Mouse (Mus musculus): Measurements from ENCODE around the gene Dap. TPM values are rescaled to one million over a fixed set of nuclear protein-coding genes. Genes with fewer than 3 reads are reported as not detected.

Gene Dap
- polyA plus RNA-seq, 1 experiment from 2014 or later: 148 TPM

DNA sequence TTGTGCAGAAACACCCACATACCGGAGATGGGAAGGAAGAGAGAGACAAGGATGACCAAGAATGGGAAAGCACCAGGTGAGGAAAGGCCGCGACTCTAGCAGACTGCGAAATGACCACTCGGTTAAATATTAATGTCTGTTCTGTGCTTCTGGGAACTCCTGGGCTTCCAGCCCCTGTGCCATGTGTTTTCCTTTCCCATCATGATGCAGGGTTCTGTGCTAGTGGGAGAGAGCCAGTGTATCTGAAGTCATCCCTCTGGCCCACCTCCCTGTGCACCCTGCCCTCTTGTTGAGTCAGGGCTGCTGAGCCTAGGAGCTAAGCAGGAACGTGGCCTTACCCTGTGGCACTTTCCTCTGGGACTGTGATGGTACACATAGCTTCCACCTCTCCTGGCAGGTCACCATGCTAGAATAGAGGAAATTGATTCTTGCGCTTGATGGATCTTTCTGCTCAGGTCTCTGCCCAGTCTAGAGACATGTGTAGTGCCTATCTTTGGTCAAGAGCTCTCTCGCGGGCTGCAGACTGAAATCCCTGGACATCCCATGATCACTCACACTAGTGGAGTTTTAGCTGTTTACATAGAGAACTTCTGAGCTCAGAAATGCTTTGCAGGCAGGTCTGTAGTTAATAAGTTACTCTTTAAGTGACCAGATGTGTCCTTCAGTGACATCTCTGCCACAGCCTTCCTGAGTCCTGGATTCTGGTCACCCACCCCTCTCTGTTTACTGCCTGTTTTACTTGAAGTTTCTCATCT, 11.9 kb downstream of the Dap start:
- Histone ChIP-seq H3K4me3 (ENCODE audit: low read depth, low read length) (no peak overlapping the region), H3K4me2 (replicated peaks; ENCODE audit: low read depth, low read length) (no peak overlapping the region), H3K27me3 (replicated peaks; ENCODE audit: insufficient read depth, low read length) (no peaks in the 10 kb centered on the region), H3K4me1 (ENCODE audit: insufficient read depth, low read depth, low read length) (no peaks in the 10 kb centered on the region), H3K36me3 (ENCODE audit: insufficient read depth, low read length) (peaks cover 18% of the 10 kb centered on the region; the same call in 1 of the 2 replicates), H3K27ac (ENCODE audit: low read length) (no peak overlapping the region), H3K9me3 (ENCODE audit: low read length) (no peaks in the 10 kb centered on the region), H3K9ac (replicated peaks; ENCODE audit: low read depth) (no peak overlapping the region)
- 79% methylated on average over 9 of the region's 9 CpGs for WGBS
- no peak for DNase-seq (ENCODE audit: low spot score)
- no peak for ATAC-seq
- TF ChIP-seq CTCF (IDR thresholded peaks at IDR 0.05) (no peak), EP300 (IDR thresholded peaks at IDR 0.05) (no peak)

DNA sequence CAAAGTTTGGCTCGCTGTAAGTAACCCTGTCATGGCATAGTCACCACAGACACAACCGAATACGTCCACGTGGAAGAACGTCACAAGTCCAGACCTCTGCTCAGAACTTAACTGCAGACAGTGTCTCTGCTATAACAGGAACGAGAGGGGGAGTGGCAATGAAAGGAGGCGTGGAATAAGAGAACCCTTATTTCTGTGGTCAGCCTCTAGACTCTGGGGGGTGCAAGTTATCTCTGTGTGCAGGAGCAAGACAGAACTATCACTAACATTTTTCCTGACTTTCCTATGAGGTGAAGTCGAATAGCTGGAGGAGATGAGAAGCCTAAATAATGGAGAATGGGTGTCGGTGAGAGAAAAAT, 12.4 kb downstream of the Dap start:
- H3K27ac ChIP-seq (ENCODE audit: low read length): no peak overlapping the region
- H3K4me1 ChIP-seq (ENCODE audit: insufficient read depth, low read depth, low read length): no peaks in the 10 kb centered on the region
- TF ChIP-seq EP300 (IDR thresholded peaks at IDR 0.05) (no peak), CTCF (IDR thresholded peaks at IDR 0.05) (no peak)
- no peak overlapping the region for H3K9ac ChIP-seq (replicated peaks; ENCODE audit: low read depth)
- WGBS: 82% methylated on average over 9 of the region's 9 CpGs
- H3K9me3 ChIP-seq (ENCODE audit: low read length): no peaks in the 10 kb centered on the region
- no peaks in the 10 kb centered on the region for H3K27me3 ChIP-seq (replicated peaks; ENCODE audit: insufficient read depth, low read length)
- no peak for ATAC-seq
- DNase-seq (ENCODE audit: low spot score): no peak
- peaks cover 18% of the 10 kb centered on the region; the same call in 1 of the 2 replicates for H3K36me3 ChIP-seq (ENCODE audit: insufficient read depth, low read length)
- H3K4me3 ChIP-seq (ENCODE audit: low read depth, low read length): no peak overlapping the region
- H3K4me2 ChIP-seq (replicated peaks; ENCODE audit: low read depth, low read length): no peak overlapping the region

DNA sequence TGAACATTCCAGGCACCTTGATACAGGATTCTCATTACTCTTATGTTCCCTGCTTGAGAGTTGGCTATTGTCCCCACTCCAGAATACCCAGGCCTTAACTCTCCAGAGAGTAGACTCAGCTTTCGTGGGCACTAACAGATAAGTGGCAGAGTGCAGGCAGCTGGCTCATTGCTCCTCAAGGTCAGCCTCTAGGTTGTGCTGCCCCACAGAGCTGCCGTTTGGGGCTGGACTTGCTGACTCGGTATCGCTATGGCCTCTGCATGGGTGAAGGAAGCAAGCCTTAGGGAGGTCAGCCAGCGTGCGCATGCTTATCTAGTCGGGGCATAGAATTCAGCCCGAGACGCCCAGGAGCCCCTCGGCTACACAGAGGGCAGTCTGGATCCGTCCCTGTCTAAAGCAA, 13.3 kb downstream of the Dap start:
- Histone ChIP-seq H3K9me3 (ENCODE audit: low read length) (no peaks in the 10 kb centered on the region), H3K4me2 (replicated peaks; ENCODE audit: low read depth, low read length) (no peak overlapping the region), H3K4me3 (ENCODE audit: low read depth, low read length) (no peak overlapping the region), H3K36me3 (ENCODE audit: insufficient read depth, low read length) (peaks cover 18% of the 10 kb centered on the region; the same call in 1 of the 2 replicates), H3K27me3 (replicated peaks; ENCODE audit: insufficient read depth, low read length) (no peaks in the 10 kb centered on the region), H3K9ac (replicated peaks; ENCODE audit: low read depth) (no peak overlapping the region), H3K27ac (ENCODE audit: low read length) (no peak overlapping the region), H3K4me1 (ENCODE audit: insufficient read depth, low read depth, low read length) (no peaks in the 10 kb centered on the region)
- DNase-seq (ENCODE audit: low spot score) (no peak), ATAC-seq (no peak)
- 73% methylated on average over 11 of the region's 11 CpGs for WGBS
- TF ChIP-seq CTCF (IDR thresholded peaks at IDR 0.05): no peak
- TF ChIP-seq EP300 (IDR thresholded peaks at IDR 0.05): no peak

DNA sequence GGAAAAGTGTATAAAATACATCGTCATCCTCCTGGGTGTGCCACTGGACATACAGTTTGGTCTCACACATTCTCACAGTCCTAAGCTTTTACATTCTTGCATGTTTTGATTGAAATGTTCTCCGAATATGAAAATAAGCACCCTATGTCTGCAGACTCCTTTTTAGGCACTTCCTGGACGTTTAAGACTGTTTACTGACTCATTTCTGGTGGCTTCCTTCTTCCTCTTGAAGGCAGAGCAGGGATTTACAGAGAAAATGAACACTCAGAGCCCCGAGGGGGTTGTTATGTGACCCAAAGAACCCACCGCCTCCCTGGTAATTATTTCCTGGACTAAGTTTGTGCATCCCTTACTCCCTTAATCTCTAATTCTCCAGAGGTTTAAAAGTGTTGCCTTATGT, 13.8 kb downstream of the Dap start:
- 47% methylated on average over 5 of the region's 5 CpGs for WGBS
- Histone ChIP-seq H3K27me3 (replicated peaks; ENCODE audit: insufficient read depth, low read length) (no peaks in the 10 kb centered on the region), H3K9ac (replicated peaks; ENCODE audit: low read depth) (no peak overlapping the region), H3K36me3 (ENCODE audit: insufficient read depth, low read length) (peaks cover 18% of the 10 kb centered on the region; the same call in 1 of the 2 replicates), H3K9me3 (ENCODE audit: low read length) (no peaks in the 10 kb centered on the region), H3K4me2 (replicated peaks; ENCODE audit: low read depth, low read length) (no peak overlapping the region), H3K4me1 (ENCODE audit: insufficient read depth, low read depth, low read length) (no peaks in the 10 kb centered on the region), H3K4me3 (ENCODE audit: low read depth, low read length) (no peak overlapping the region), H3K27ac (ENCODE audit: low read length) (no peak overlapping the region)
- ATAC-seq (no peak), DNase-seq (ENCODE audit: low spot score) (no peak)
- TF ChIP-seq EP300 (IDR thresholded peaks at IDR 0.05) (no peak), CTCF (IDR thresholded peaks at IDR 0.05) (no peak)

DNA sequence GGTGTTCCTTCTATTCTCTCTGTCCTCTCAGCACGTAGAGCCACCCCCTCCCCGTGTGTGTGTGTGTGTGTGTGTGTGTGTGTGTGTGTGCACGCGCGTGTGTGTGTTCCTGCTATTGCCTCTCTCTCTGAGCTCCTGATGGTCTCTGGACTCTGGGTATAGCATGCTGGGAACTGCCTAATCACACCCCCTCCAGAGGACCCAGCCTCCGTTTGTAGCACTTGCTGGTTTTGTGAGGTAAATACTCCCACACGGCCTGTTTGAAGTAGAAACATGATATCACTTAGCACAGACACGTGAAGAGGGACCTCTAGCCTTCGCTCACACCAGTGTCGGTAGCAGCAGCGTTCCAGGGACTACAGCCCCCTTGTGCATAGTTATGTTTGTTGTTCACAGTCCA, 14.5 kb downstream of the Dap start:
- Histone ChIP-seq H3K36me3 (ENCODE audit: insufficient read depth, low read length) (peaks cover 14% of the 10 kb centered on the region; the same call in 1 of the 2 replicates), H3K9ac (replicated peaks; ENCODE audit: low read depth) (no peak overlapping the region), H3K9me3 (ENCODE audit: low read length) (no peaks in the 10 kb centered on the region), H3K4me1 (ENCODE audit: insufficient read depth, low read depth, low read length) (no peaks in the 10 kb centered on the region), H3K4me3 (ENCODE audit: low read depth, low read length) (no peak overlapping the region), H3K27ac (ENCODE audit: low read length) (no peak overlapping the region), H3K27me3 (replicated peaks; ENCODE audit: insufficient read depth, low read length) (no peaks in the 10 kb centered on the region), H3K4me2 (replicated peaks; ENCODE audit: low read depth, low read length) (no peak overlapping the region)
- ATAC-seq: no peak
- 53% methylated on average over 11 of the region's 11 CpGs for WGBS
- no peak for DNase-seq (ENCODE audit: low spot score)
- TF ChIP-seq EP300 (IDR thresholded peaks at IDR 0.05) (no peak), CTCF (IDR thresholded peaks at IDR 0.05) (no peak)

DNA sequence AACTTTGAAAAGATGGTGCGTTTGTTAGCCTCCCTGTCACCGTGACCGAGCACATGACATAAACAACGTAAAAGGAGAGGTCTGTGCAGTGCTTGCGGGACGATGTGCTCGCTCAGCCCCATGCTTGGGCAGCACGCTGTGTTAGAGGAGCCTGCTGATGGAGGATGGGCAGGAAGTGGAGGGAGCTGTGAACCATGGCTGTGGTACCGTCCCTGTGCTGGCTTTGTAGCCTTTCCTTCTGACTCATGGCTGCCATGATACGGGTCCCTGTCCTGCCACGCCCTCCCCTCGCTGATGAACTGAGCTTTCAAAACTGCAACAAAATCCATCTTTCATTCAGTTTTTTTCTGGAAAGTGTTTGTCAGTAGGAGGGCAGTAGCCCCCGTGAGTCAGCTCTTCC, 15.6 kb downstream of the Dap start:
- WGBS: 78% methylated on average over 13 of the region's 13 CpGs
- Histone ChIP-seq H3K9ac (replicated peaks; ENCODE audit: low read depth) (no peak overlapping the region), H3K4me1 (ENCODE audit: insufficient read depth, low read depth, low read length) (no peaks in the 10 kb centered on the region), H3K4me3 (ENCODE audit: low read depth, low read length) (no peak overlapping the region), H3K27me3 (replicated peaks; ENCODE audit: insufficient read depth, low read length) (no peaks in the 10 kb centered on the region), H3K36me3 (ENCODE audit: insufficient read depth, low read length) (peaks cover 14% of the 10 kb centered on the region; the same call in 1 of the 2 replicates), H3K4me2 (replicated peaks; ENCODE audit: low read depth, low read length) (no peak overlapping the region), H3K27ac (ENCODE audit: low read length) (no peak overlapping the region), H3K9me3 (ENCODE audit: low read length) (no peaks in the 10 kb centered on the region)
- TF ChIP-seq CTCF (IDR thresholded peaks at IDR 0.05) (no peak), EP300 (IDR thresholded peaks at IDR 0.05) (no peak)
- ATAC-seq: no peak
- DNase-seq (ENCODE audit: low spot score): no peak

Measured in lung, postnatal 0 days (tissue).